Mouse (Mus musculus): ENCODE data around the gene Map3k6.

- TF ChIP-seq CTCF (IDR thresholded peaks at IDR 0.05; ENCODE audit: insufficient read depth, low read length) (no peak), POLR2A (IDR thresholded peaks at IDR 0.05; ENCODE audit: borderline replicate concordance, extremely low read depth, low read depth, low read length) (no peak)
Observed at GRCm38 (mm10) chr4:133243538-133243937, 2.9 kb downstream of the Map3k6 start.

All from lung, adult 2 months (tissue).